Mouse (Mus musculus): ENCODE measurements around the gene Plch2. TPM values are rescaled to one million over a fixed set of nuclear protein-coding genes. Genes with fewer than 3 reads are reported as not detected.

Plch2 gene
- polyA plus RNA-seq, 2 experiments: 0.04 to 0.09 TPM

GRCm38 (mm10) chr4:155011312-155012025 lies 45.1 kb downstream of the Plch2 start:
- no peaks in the 10 kb centered on the region for H3K4me1 ChIP-seq (replicated peaks; ENCODE audit: control insufficient read depth in 2 of 2, insufficient read depth in 2 of 2, low read length in 1 of 2)
- no peak overlapping the region for H3K4me2 ChIP-seq (ENCODE audit: low read depth)
- DNase-seq (ENCODE audit: low read depth in 3 of 3, low spot score in 3 of 3) (no peak), ATAC-seq (ENCODE audit: insufficient read depth) (no peak)
- 54% methylated on average over 8 of the region's 8 CpGs for WGBS (ENCODE audit: insufficient replicate concordance)
- no peak overlapping the region for H3K9ac ChIP-seq (replicated peaks)
- no peak overlapping the region for H3K27ac ChIP-seq
- TF ChIP-seq EP300 (IDR thresholded peaks at IDR 0.05; ENCODE audit: low read depth) (no peak), CTCF (IDR thresholded peaks at IDR 0.05; ENCODE audit: low read depth) (no peak)
- no peaks in the 10 kb centered on the region for H3K36me3 ChIP-seq (replicated peaks; ENCODE audit: control insufficient read depth, insufficient read depth, low read depth)
- H3K4me3 ChIP-seq (ENCODE audit: insufficient read depth in 1 of 2, low read depth in 2 of 2, low read length in 2 of 2): no peak overlapping the region
- no peaks in the 10 kb centered on the region for H3K27me3 ChIP-seq (ENCODE audit: control insufficient read depth, insufficient read depth, low read length)
- H3K9me3 ChIP-seq (ENCODE audit: control insufficient read depth, low read length): no peaks in the 10 kb centered on the region

- TF ChIP-seq EP300 (IDR thresholded peaks at IDR 0.05; ENCODE audit: low read depth) (no peak), CTCF (IDR thresholded peaks at IDR 0.05; ENCODE audit: low read depth) (no peak)
- no peak for DNase-seq (ENCODE audit: low read depth in 3 of 3, low spot score in 3 of 3)
- H3K9me3 ChIP-seq (ENCODE audit: control insufficient read depth, low read length): no peaks in the 10 kb centered on the region
- H3K4me2 ChIP-seq (ENCODE audit: low read depth): no peak overlapping the region
- no peaks in the 10 kb centered on the region for H3K4me1 ChIP-seq (replicated peaks; ENCODE audit: control insufficient read depth in 2 of 2, insufficient read depth in 2 of 2, low read length in 1 of 2)
- H3K9ac ChIP-seq (replicated peaks): no peak overlapping the region
- H3K36me3 ChIP-seq (replicated peaks; ENCODE audit: control insufficient read depth, insufficient read depth, low read depth): no peaks in the 10 kb centered on the region
- 69% methylated on average over 5 of the region's 5 CpGs for WGBS (ENCODE audit: insufficient replicate concordance)
- ATAC-seq (ENCODE audit: insufficient read depth): no peak
- H3K27ac ChIP-seq: no peak overlapping the region
- H3K27me3 ChIP-seq (ENCODE audit: control insufficient read depth, insufficient read depth, low read length): no peaks in the 10 kb centered on the region
- H3K4me3 ChIP-seq (ENCODE audit: insufficient read depth in 1 of 2, low read depth in 2 of 2, low read length in 2 of 2): no peak overlapping the region
Measured at GRCm38 (mm10) chr4:155010870-155011269, 45.7 kb downstream of the Plch2 start.

- Histone ChIP-seq H3K9ac (replicated peaks) (no peak overlapping the region), H3K4me2 (ENCODE audit: low read depth) (no peak overlapping the region), H3K9me3 (ENCODE audit: control insufficient read depth, low read length) (no peaks in the 10 kb centered on the region), H3K4me3 (ENCODE audit: insufficient read depth in 1 of 2, low read depth in 2 of 2, low read length in 2 of 2) (no peak overlapping the region), H3K27me3 (ENCODE audit: control insufficient read depth, insufficient read depth, low read length) (no peaks in the 10 kb centered on the region), H3K36me3 (replicated peaks; ENCODE audit: control insufficient read depth, insufficient read depth, low read depth) (no peaks in the 10 kb centered on the region), H3K27ac (no peak overlapping the region), H3K4me1 (replicated peaks; ENCODE audit: control insufficient read depth in 2 of 2, insufficient read depth in 2 of 2, low read length in 1 of 2) (no peaks in the 10 kb centered on the region)
- WGBS (ENCODE audit: insufficient replicate concordance): 46% methylated on average over 3 of the region's 3 CpGs
- DNase-seq (ENCODE audit: low read depth in 3 of 3, low spot score in 3 of 3) (no peak), ATAC-seq (ENCODE audit: insufficient read depth) (no peak)
- TF ChIP-seq EP300 (IDR thresholded peaks at IDR 0.05; ENCODE audit: low read depth): no peak
- TF ChIP-seq CTCF (IDR thresholded peaks at IDR 0.05; ENCODE audit: low read depth): no peak
Measured at GRCm38 (mm10) chr4:155009216-155009615, 47.4 kb downstream of the Plch2 start.

- no peak overlapping the region for H3K27ac ChIP-seq
- H3K27me3 ChIP-seq (ENCODE audit: control insufficient read depth, insufficient read depth, low read length): no peaks in the 10 kb centered on the region
- H3K4me2 ChIP-seq (ENCODE audit: low read depth): no peak overlapping the region
- H3K9ac ChIP-seq (replicated peaks): no peak overlapping the region
- no peaks in the 10 kb centered on the region for H3K36me3 ChIP-seq (replicated peaks; ENCODE audit: control insufficient read depth, insufficient read depth, low read depth)
- H3K9me3 ChIP-seq (ENCODE audit: control insufficient read depth, low read length): no peaks in the 10 kb centered on the region
- no peaks in the 10 kb centered on the region for H3K4me1 ChIP-seq (replicated peaks; ENCODE audit: control insufficient read depth in 2 of 2, insufficient read depth in 2 of 2, low read length in 1 of 2)
- TF ChIP-seq CTCF (IDR thresholded peaks at IDR 0.05; ENCODE audit: low read depth) (no peak), EP300 (IDR thresholded peaks at IDR 0.05; ENCODE audit: low read depth) (no peak)
- DNase-seq (ENCODE audit: low read depth in 3 of 3, low spot score in 3 of 3) (no peak), ATAC-seq (ENCODE audit: insufficient read depth) (no peak)
- no peak overlapping the region for H3K4me3 ChIP-seq (ENCODE audit: insufficient read depth in 1 of 2, low read depth in 2 of 2, low read length in 2 of 2)
Measured at GRCm38 (mm10) chr4:155008075-155008474, 48.5 kb downstream of the Plch2 start.

- Histone ChIP-seq H3K27ac (no peak overlapping the region), H3K4me2 (ENCODE audit: low read depth) (no peak overlapping the region), H3K4me3 (ENCODE audit: insufficient read depth in 1 of 2, low read depth in 2 of 2, low read length in 2 of 2) (no peak overlapping the region), H3K9ac (replicated peaks) (no peak overlapping the region), H3K4me1 (replicated peaks; ENCODE audit: control insufficient read depth in 2 of 2, insufficient read depth in 2 of 2, low read length in 1 of 2) (no peaks in the 10 kb centered on the region), H3K27me3 (ENCODE audit: control insufficient read depth, insufficient read depth, low read length) (no peaks in the 10 kb centered on the region), H3K36me3 (replicated peaks; ENCODE audit: control insufficient read depth, insufficient read depth, low read depth) (no peaks in the 10 kb centered on the region), H3K9me3 (ENCODE audit: control insufficient read depth, low read length) (no peaks in the 10 kb centered on the region)
- TF ChIP-seq CTCF (IDR thresholded peaks at IDR 0.05; ENCODE audit: low read depth) (no peak), EP300 (IDR thresholded peaks at IDR 0.05; ENCODE audit: low read depth) (no peak)
- 69% methylated on average over 3 of the region's 3 CpGs for WGBS (ENCODE audit: insufficient replicate concordance)
- no peak for DNase-seq (ENCODE audit: low read depth in 3 of 3, low spot score in 3 of 3)
- ATAC-seq (ENCODE audit: insufficient read depth): no peak
Measured at GRCm38 (mm10) chr4:155007641-155008040, 48.9 kb downstream of the Plch2 start.

Measured in liver, embryonic 14.5 days (tissue).